Mouse (Mus musculus) bone marrow macrophage, adult 2 months (primary cell): ENCODE results near the gene Taar6.

Experiments used
- CTCF ChIP-seq: IDR thresholded peaks from 2 replicates; pipeline ENCODE4 v1.5.1; 2012; ENCODE audit warnings: low read depth, mild to moderate bottlenecking, low read length, moderate library complexity
- POLR2A ChIP-seq: IDR thresholded peaks from 2 replicates; pipeline ENCODE4 v1.6.1; 2012; ENCODE audit warnings: mild to moderate bottlenecking, low read depth, low read length, borderline replicate concordance

DNA sequence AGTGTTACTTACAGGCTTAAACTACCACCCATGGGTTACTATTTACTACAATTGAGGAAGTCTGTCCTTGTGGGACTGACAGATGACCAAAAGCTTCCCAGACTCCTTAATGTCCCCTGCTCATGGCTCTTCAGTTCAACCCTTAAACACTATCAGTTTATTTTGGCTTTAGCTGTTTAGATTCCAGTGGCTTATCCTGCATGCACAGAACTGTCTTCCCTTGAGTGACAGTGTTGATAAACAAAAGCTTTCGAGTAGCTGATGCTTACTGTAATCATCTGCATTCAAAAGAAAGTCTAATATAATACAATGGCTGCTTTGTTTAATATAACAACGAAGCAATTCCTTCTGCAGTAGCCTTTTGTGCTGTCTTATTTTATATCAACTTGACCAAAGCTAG is 21.6 kb upstream of the Taar6 start:
- no peak for TF ChIP-seq POLR2A
- no peak for TF ChIP-seq CTCF
